Mouse (Mus musculus) adrenal gland, postnatal 14 days (tissue): ENCODE measurements at regions not wholly inside any gene's neighbourhood (a gene's known extent, or its start where the extent isn't known, plus 50 kb on each side); places are given as distances from the start of the nearest gene placed in this dataset.

Experiments
- DNase-seq: peaks from one replicate; pipeline ENCODE4 v3.0.0; 2021; ENCODE audit warnings: mixed read lengths

GRCm38 (mm10) chr10:21446641-21447040 is 69.5 kb downstream of the Aldh8a1 start:
- DNase-seq: no peak

GRCm38 (mm10) chr10:21448132-21448531 is 71.0 kb downstream of the Aldh8a1 start:
- DNase-seq: no peak

- no peak for DNase-seq
Observed at GRCm38 (mm10) chr10:21448942-21449341, 71.9 kb downstream of the Aldh8a1 start.

- DNase-seq: no peak
Observed at GRCm38 (mm10) chr10:21452611-21453010, 75.5 kb downstream of the Aldh8a1 start.

- DNase-seq: no peak
Observed at GRCm38 (mm10) chr10:21453527-21453926, 76.4 kb downstream of the Aldh8a1 start.

- no peak for DNase-seq
Observed at GRCm38 (mm10) chr10:21454153-21454552, 77.1 kb downstream of the Aldh8a1 start.

- no peak for DNase-seq
Observed at GRCm38 (mm10) chr10:21454757-21455156, 77.7 kb downstream of the Aldh8a1 start.

- no peak for DNase-seq
Observed at GRCm38 (mm10) chr10:21455863-21456262, 78.8 kb downstream of the Aldh8a1 start.

GRCm38 (mm10) chr10:21456359-21456758 is 79.3 kb downstream of the Aldh8a1 start:
- no peak for DNase-seq

GRCm38 (mm10) chr10:21456991-21457390 is 79.9 kb downstream of the Aldh8a1 start:
- DNase-seq: no peak

GRCm38 (mm10) chr10:21458608-21459007 is 81.5 kb downstream of the Aldh8a1 start:
- no peak for DNase-seq

- no peak for DNase-seq
Observed at GRCm38 (mm10) chr10:21460062-21460461, 83.0 kb downstream of the Aldh8a1 start.

- no peak for DNase-seq
Observed at GRCm38 (mm10) chr10:21462915-21463314, 85.8 kb downstream of the Aldh8a1 start.

- DNase-seq: peak; percentile 92
Observed at GRCm38 (mm10) chr10:21465362-21465761, 88.3 kb downstream of the Aldh8a1 start.

GRCm38 (mm10) chr10:21465806-21466377 is 88.8 kb downstream of the Aldh8a1 start:
- DNase-seq: no peak

GRCm38 (mm10) chr10:21467425-21468085 is 90.5 kb downstream of the Aldh8a1 start:
- no peak for DNase-seq

- no peak for DNase-seq
Observed at GRCm38 (mm10) chr10:21468421-21468820, 91.3 kb downstream of the Aldh8a1 start.

GRCm38 (mm10) chr10:21469961-21470360 is 92.9 kb downstream of the Aldh8a1 start:
- no peak for DNase-seq

GRCm38 (mm10) chr10:21470589-21470988 is 93.5 kb downstream of the Aldh8a1 start:
- no peak for DNase-seq

- DNase-seq: no peak
Observed at GRCm38 (mm10) chr10:21474242-21474641, 97.2 kb downstream of the Aldh8a1 start.

GRCm38 (mm10) chr10:21478004-21478403 is 100.9 kb downstream of the Aldh8a1 start:
- no peak for DNase-seq

- no peak for DNase-seq
Observed at GRCm38 (mm10) chr10:21479403-21479802, 102.3 kb downstream of the Aldh8a1 start.

- DNase-seq: no peak
Observed at GRCm38 (mm10) chr10:21481255-21481654, 104.2 kb downstream of the Aldh8a1 start.

- DNase-seq: no peak
Observed at GRCm38 (mm10) chr10:21482055-21482454, 105.0 kb downstream of the Aldh8a1 start.
